Comparison of ENCODE assay signal across 23 mouse cellular contexts in the genomic region with DNA sequence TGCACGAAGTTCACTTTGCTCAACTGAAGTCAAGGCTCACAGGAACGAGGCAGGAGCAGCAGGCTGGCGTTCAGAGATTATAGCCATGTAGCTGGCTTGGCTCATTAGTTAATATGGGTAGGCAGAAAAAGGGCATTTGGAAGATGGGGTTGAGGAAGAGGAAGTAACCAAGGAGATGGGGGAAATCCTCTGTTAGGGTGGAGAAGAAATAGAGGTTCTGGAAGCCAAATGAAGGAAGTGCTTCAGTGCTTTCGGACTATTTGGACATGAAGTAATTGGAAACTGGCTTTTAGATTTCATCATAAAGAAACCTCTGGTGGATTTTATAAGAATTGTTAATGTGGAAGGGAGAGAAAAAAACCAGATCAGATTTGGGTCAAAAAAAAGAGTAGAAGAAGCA.
"Had no signal": no experiment of that assay in that cellular context is flagged by ENCODE, and none has a peak within 500 bp of the region (broad histone marks: within the 10 kb centered on the region; RNA-seq: fewer than 3 reads in every experiment).

No protein-coding gene starts in this region.

- DNase-seq: gastrocnemius, postnatal 14 days; gastrocnemius, postnatal 36 days; heart, adult 18-20 months; heart, postnatal 10 days; heart, postnatal 4 days; kidney, adult 18-20 months; kidney, adult 8-10 months; kidney, postnatal 10 days; kidney, postnatal 25 days; kidney, postnatal 4 days had no signal

- H3K9ac ChIP-seq: heart, embryonic 12.5 days; hindbrain, embryonic 12.5 days; hindbrain, embryonic 14.5 days; intestine, embryonic 15.5 days; limb, embryonic 12.5 days had no signal

- H3K27me3 ChIP-seq: heart, embryonic 12.5 days; hindbrain, embryonic 12.5 days; intestine, embryonic 15.5 days; limb, embryonic 12.5 days had no signal

- ATAC-seq: hindbrain, embryonic 16.5 days; inflammation-experienced regulatory T-cells, adult 6 months; intestine, embryonic 15.5 days; intestine, postnatal 0 days had no signal

- H3K36me3 ChIP-seq: heart, embryonic 10.5 days; heart, embryonic 12.5 days; hindbrain, embryonic 10.5 days; hindbrain, embryonic 12.5 days; intestine, embryonic 15.5 days; limb, embryonic 10.5 days; limb, embryonic 12.5 days had no signal

- H3K27ac ChIP-seq: heart, embryonic 10.5 days; hindbrain, embryonic 10.5 days; hindbrain, embryonic 12.5 days; hindbrain, embryonic 14.5 days; intestine, embryonic 15.5 days; layer of hippocampus, adult 2 months; left cerebral cortex, adult 2 months; limb, embryonic 10.5 days; limb, embryonic 12.5 days had no signal

- H3K9me3 ChIP-seq: heart, embryonic 10.5 days; heart, embryonic 12.5 days; hindbrain, embryonic 10.5 days; hindbrain, embryonic 12.5 days; intestine, embryonic 15.5 days; limb, embryonic 10.5 days; limb, embryonic 12.5 days had no signal

- H3K4me1 ChIP-seq: heart, embryonic 10.5 days; hindbrain, embryonic 10.5 days; hindbrain, embryonic 12.5 days; limb, embryonic 10.5 days; limb, embryonic 12.5 days had no signal

- H3K4me3 ChIP-seq: heart, embryonic 10.5 days; heart, embryonic 12.5 days; hindbrain, embryonic 10.5 days; hindbrain, embryonic 12.5 days; intestine, embryonic 15.5 days; layer of hippocampus, adult 2 months; left cerebral cortex, adult 2 months; limb, embryonic 10.5 days; limb, embryonic 12.5 days had no signal
